Mouse (Mus musculus) lung, adult 2 months (tissue): Measurements from ENCODE around the gene Rnf185.

ENCODE experiments used
- CTCF ChIP-seq: fragments of 200-500 bp; IDR thresholded peaks from 2 replicates; pipeline ENCODE4 v1.5.1; 2011; ENCODE audit warnings: mild to moderate bottlenecking, low read length, control low read depth; ENCODE audit not compliant: insufficient read depth
- POLR2A ChIP-seq: fragments of 200-500 bp; IDR thresholded peaks from 2 replicates; pipeline ENCODE4 v1.6.1; 2011; ENCODE audit warnings: low read depth, mild to moderate bottlenecking, control low read depth, low read length, borderline replicate concordance; ENCODE audit errors: extremely low read depth

GRCm38 (mm10) chr11:3368983-3369382 is 83.2 kb downstream of the Rnf185 start:
- TF ChIP-seq POLR2A (no peak), CTCF (no peak)
